In genomic region chrX:37878844-37879243, GRCm38 (mm10) we compare ENCODE assay signal across 49 mouse cellular contexts. TPM values are rescaled to one million over a fixed set of nuclear protein-coding genes. Genes with fewer than 3 reads are reported as not detected.
"Had no signal": no experiment of that assay in that cellular context is flagged by ENCODE, and none has a peak within 500 bp of the region (broad histone marks: within the 10 kb centered on the region; RNA-seq: fewer than 3 reads in every experiment).

Rhox8 (minus strand) TSS chrX:37878944.

- H3K4me1 ChIP-seq: heart, embryonic 10.5 days; heart, embryonic 12.5 days; heart, embryonic 13.5 days; heart, embryonic 15.5 days; hindbrain, embryonic 10.5 days; hindbrain, embryonic 12.5 days; hindbrain, embryonic 13.5 days; hindbrain, embryonic 15.5 days; intestine, embryonic 15.5 days; kidney, embryonic 15.5 days had no signal

- H3K27ac ChIP-seq: heart, embryonic 10.5 days; heart, embryonic 13.5 days; heart, embryonic 15.5 days; hindbrain, embryonic 10.5 days; hindbrain, embryonic 12.5 days; hindbrain, embryonic 13.5 days; hindbrain, embryonic 14.5 days; hindbrain, embryonic 15.5 days; hindbrain, postnatal 0 days; intestine, embryonic 15.5 days; kidney, embryonic 15.5 days; kidney, postnatal 0 days; layer of hippocampus, adult 2 months had no signal

- H3K27me3 ChIP-seq: heart, embryonic 12.5 days; heart, embryonic 13.5 days; heart, embryonic 15.5 days; hindbrain, embryonic 12.5 days; hindbrain, embryonic 13.5 days; hindbrain, embryonic 15.5 days; intestine, embryonic 15.5 days; kidney, embryonic 15.5 days had no signal

- H3K36me3 ChIP-seq: heart, embryonic 10.5 days; heart, embryonic 12.5 days; heart, embryonic 13.5 days; heart, embryonic 15.5 days; hindbrain, embryonic 10.5 days; hindbrain, embryonic 12.5 days; hindbrain, embryonic 13.5 days; hindbrain, embryonic 15.5 days; intestine, embryonic 15.5 days; kidney, embryonic 15.5 days had no signal

- DNase-seq: heart, postnatal 14 days; heart, postnatal 36 days; heart, postnatal 4 days; kidney, adult 11 months; kidney, adult 18-20 months; kidney, adult 2 months; kidney, adult 8-10 months; kidney, adult 9 months; kidney, postnatal 10 days; kidney, postnatal 14 days; kidney, postnatal 25 days; kidney, postnatal 36 days; kidney, postnatal 4 days; layer of hippocampus, adult 9-11 months; layer of hippocampus, postnatal 36 days had no signal

- H3K4me3 ChIP-seq: heart, embryonic 10.5 days; heart, embryonic 12.5 days; heart, embryonic 13.5 days; heart, embryonic 15.5 days; hindbrain, embryonic 10.5 days; hindbrain, embryonic 12.5 days; hindbrain, embryonic 13.5 days; hindbrain, embryonic 15.5 days; intestine, embryonic 15.5 days; kidney, embryonic 15.5 days; layer of hippocampus, adult 2 months had no signal

RNA-seq across cellular contexts. Expression of gene Rhox8, which starts in this region (rescaled TPM):
- total RNA-seq: heart, adult 8-10 months; heart, postnatal 14 days; heart, postnatal 25 days; heart, postnatal 36 days; heart, postnatal 4 days; hematopoietic stem cell, adult 5-6 weeks; hindbrain, postnatal 0 days; layer of hippocampus, adult 18-20 months; layer of hippocampus, adult 2 months; layer of hippocampus, adult 8-10 months; layer of hippocampus, postnatal 10 days; layer of hippocampus, postnatal 14 days; layer of hippocampus, postnatal 25 days; layer of hippocampus, postnatal 36 days had no signal
- polyA plus RNA-seq: heart, embryonic 10.5 days; heart, embryonic 11.5 days; heart, embryonic 12.5 days; heart, embryonic 13.5 days; heart, embryonic 14.5 days; heart, embryonic 16.5 days; heart, postnatal 0 days; hindbrain, embryonic 10.5 days; hindbrain, embryonic 11.5 days; hindbrain, embryonic 12.5 days; hindbrain, embryonic 13.5 days; hindbrain, embryonic 14.5 days; hindbrain, embryonic 15.5 days; hindbrain, embryonic 16.5 days; hindbrain, postnatal 0 days; intestine, embryonic 14.5 days; intestine, embryonic 15.5 days; intestine, embryonic 16.5 days; intestine, postnatal 0 days; kidney, adult 2 months; kidney, embryonic 14.5 days; kidney, embryonic 15.5 days; kidney, embryonic 16.5 days; kidney, postnatal 0 days; large intestine, adult 2 months had no signal
